In the genomic region with DNA sequence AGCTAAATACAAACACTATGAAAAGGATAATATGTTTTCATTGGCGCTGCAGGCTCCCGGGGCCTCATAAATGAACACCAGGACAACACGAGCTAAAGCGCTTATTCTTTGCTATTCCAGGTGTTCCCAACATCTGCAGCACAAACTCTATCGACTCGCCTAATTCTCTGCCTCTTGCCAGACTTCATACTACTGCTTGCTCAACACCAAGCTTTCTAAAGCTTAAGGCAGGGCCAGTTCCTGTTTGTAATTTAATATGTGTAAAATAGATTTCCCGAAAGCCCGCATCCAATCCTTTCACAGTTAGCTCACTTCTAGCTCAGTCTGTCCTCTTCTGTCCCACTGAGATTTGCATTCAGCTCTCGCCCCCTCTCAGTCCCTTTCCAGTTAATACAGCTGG, we compare ENCODE assay signal across 16 mouse cellular contexts.
"Had no signal": no experiment of that assay in that cellular context is flagged by ENCODE, and none has a peak within 500 bp of the region (broad histone marks: within the 10 kb centered on the region; RNA-seq: fewer than 3 reads in every experiment).

No protein-coding gene starts in this region.

- H3K4me2 ChIP-seq: lung, embryonic 15.5 days; midbrain, embryonic 11.5 days; midbrain, embryonic 13.5 days; midbrain, embryonic 15.5 days; neural tube, embryonic 12.5 days; stomach, embryonic 15.5 days had no signal

- H3K9me3 ChIP-seq: lung, embryonic 15.5 days; midbrain, embryonic 13.5 days; midbrain, embryonic 15.5 days; neural tube, embryonic 12.5 days had no signal

- H3K4me1 ChIP-seq: lung, embryonic 15.5 days; midbrain, embryonic 13.5 days; midbrain, embryonic 15.5 days; stomach, embryonic 15.5 days had no signal

- ATAC-seq: lung, postnatal 0 days; midbrain, embryonic 13.5 days; midbrain, embryonic 15.5 days had no signal

- H3K27ac ChIP-seq: lung, embryonic 15.5 days; macrophage; midbrain, embryonic 15.5 days; neural tube, embryonic 12.5 days; stomach, embryonic 15.5 days; stomach, postnatal 0 days had no signal

- DNase-seq: lung, adult 2 months; lung, postnatal 14 days; lung, postnatal 36 days; right cerebral cortex, postnatal 14 days; thymus, postnatal 14 days; thymus, postnatal 36 days had no signal

- H3K9ac ChIP-seq: lung, embryonic 15.5 days; midbrain, embryonic 13.5 days; midbrain, embryonic 15.5 days; neural tube, embryonic 12.5 days; stomach, embryonic 15.5 days had no signal

- H3K27me3 ChIP-seq: lung, embryonic 15.5 days; megakaryocyte, embryonic 14.5 days; midbrain, embryonic 13.5 days; midbrain, embryonic 15.5 days; neural tube, embryonic 12.5 days; stomach, embryonic 15.5 days had no signal

- H3K4me3 ChIP-seq: lung, embryonic 15.5 days; megakaryocyte, embryonic 14.5 days; midbrain, embryonic 13.5 days; midbrain, embryonic 15.5 days; neural tube, embryonic 12.5 days; stomach, embryonic 15.5 days had no signal
